Mouse (Mus musculus): Measurements from ENCODE around the gene Speg. TPM values are rescaled to one million over a fixed set of nuclear protein-coding genes. Genes with fewer than 3 reads are reported as not detected.

The Speg gene
- total and polyA plus RNA-seq, 2 experiments from 2014 or later, result 22.0 to 62.9 TPM

GRCm38 (mm10) chr1:75477264-75477965, 102.3 kb downstream of the Speg start:
- peak; percentile 86 for DNase-seq (ENCODE audit: low spot score)
- WGBS, result 7% methylated on average over 35 of the region's 35 CpGs
- 0 out of 2 replicates have a peak overlapping the region, but pooled peaks have one; percentile 19 for H3K9ac ChIP-seq (replicated peaks; ENCODE audit: low read length, poor library complexity, severe bottlenecking)
- peaks cover 42% of the 10 kb centered on the region for H3K36me3 ChIP-seq (ENCODE audit: insufficient read depth, low read length)
- H3K27me3 ChIP-seq (ENCODE audit: insufficient read depth, low read length), result no peaks in the 10 kb centered on the region
- H3K9me3 ChIP-seq (ENCODE audit: low read length), result no peaks in the 10 kb centered on the region
- peak overlapping the region; percentile 89; the same call in 1 of the 2 replicates for H3K4me3 ChIP-seq (ENCODE audit: low read depth, low read length)
- peak; percentile 85 for TF ChIP-seq CTCF (IDR thresholded peaks at IDR 0.05)
- no peak; the same call in 1 of the 2 replicates for ATAC-seq (ENCODE audit: low FRiP score)
- H3K27ac ChIP-seq (ENCODE audit: low read depth, low read length), result no peak overlapping the region
- H3K4me2 ChIP-seq (ENCODE audit: low read depth, low read length, poor library complexity, severe bottlenecking), result peak overlapping the region; percentile 85
- H3K4me1 ChIP-seq (ENCODE audit: insufficient read depth, low read length), result 0 out of 2 replicates have a peak, but pooled peaks cover 3% of the 10 kb centered on the region

GRCm38 (mm10) chr1:75477966-75478290, 102.8 kb downstream of the Speg start:
- 47% methylated on average over 3 of the region's 3 CpGs for WGBS
- no peak for TF ChIP-seq CTCF (IDR thresholded peaks at IDR 0.05)
- DNase-seq (ENCODE audit: low spot score) (no peak), ATAC-seq (ENCODE audit: low FRiP score) (no peak)
- Histone ChIP-seq H3K9ac (replicated peaks; ENCODE audit: low read length, poor library complexity, severe bottlenecking) (no peak overlapping the region), H3K4me3 (ENCODE audit: low read depth, low read length) (peak overlapping the region; percentile 89), H3K4me1 (ENCODE audit: insufficient read depth, low read length) (0 out of 2 replicates have a peak, but pooled peaks cover 3% of the 10 kb centered on the region), H3K4me2 (ENCODE audit: low read depth, low read length, poor library complexity, severe bottlenecking) (peak overlapping the region; percentile 85), H3K27ac (ENCODE audit: low read depth, low read length) (no peak overlapping the region), H3K36me3 (ENCODE audit: insufficient read depth, low read length) (peaks cover 43% of the 10 kb centered on the region), H3K9me3 (ENCODE audit: low read length) (no peaks in the 10 kb centered on the region), H3K27me3 (ENCODE audit: insufficient read depth, low read length) (no peaks in the 10 kb centered on the region)

- ATAC-seq (ENCODE audit: low FRiP score) (no peak), DNase-seq (ENCODE audit: low spot score) (no peak)
- Histone ChIP-seq H3K9ac (replicated peaks; ENCODE audit: low read length, poor library complexity, severe bottlenecking) (peak overlapping the region; percentile 88), H3K4me1 (ENCODE audit: insufficient read depth, low read length) (0 out of 2 replicates have a peak, but pooled peaks cover 3% of the 10 kb centered on the region), H3K27me3 (ENCODE audit: insufficient read depth, low read length) (no peaks in the 10 kb centered on the region), H3K27ac (ENCODE audit: low read depth, low read length) (peak overlapping the region; percentile 77), H3K9me3 (ENCODE audit: low read length) (no peaks in the 10 kb centered on the region), H3K36me3 (ENCODE audit: insufficient read depth, low read length) (peaks cover 44% of the 10 kb centered on the region), H3K4me2 (ENCODE audit: low read depth, low read length, poor library complexity, severe bottlenecking) (peak overlapping the region; percentile 85), H3K4me3 (ENCODE audit: low read depth, low read length) (peak overlapping the region; percentile 89)
- no peak for TF ChIP-seq CTCF (IDR thresholded peaks at IDR 0.05)
- 2% methylated on average over 16 of the region's 25 CpGs for WGBS
These were observed 103.4 kb downstream of the Speg start for GRCm38 (mm10) chr1:75478497-75478896.

- TF ChIP-seq CTCF (IDR thresholded peaks at IDR 0.05), result no peak
- H3K4me3 ChIP-seq (ENCODE audit: low read depth, low read length), result peak within 1 kb of the TSS; percentile 89
- DNase-seq (ENCODE audit: low spot score), result peak; percentile 98
- H3K4me1 ChIP-seq (ENCODE audit: insufficient read depth, low read length), result 0 out of 2 replicates have a peak, but pooled peaks cover 3% of the 10 kb centered on the region
- peak within 1 kb of the TSS; percentile 85 for H3K4me2 ChIP-seq (ENCODE audit: low read depth, low read length, poor library complexity, severe bottlenecking)
- under 1% methylated on average over 68 of the region's 76 CpGs for WGBS
- peak within 1 kb of the TSS; percentile 77 for H3K27ac ChIP-seq (ENCODE audit: low read depth, low read length)
- H3K9me3 ChIP-seq (ENCODE audit: low read length), result no peaks in the 10 kb centered on the region
- H3K36me3 ChIP-seq (ENCODE audit: insufficient read depth, low read length), result peaks cover 41% of the 10 kb centered on the region
- ATAC-seq (ENCODE audit: low FRiP score), result peak; percentile 90
- H3K9ac ChIP-seq (replicated peaks; ENCODE audit: low read length, poor library complexity, severe bottlenecking), result peak within 1 kb of the TSS; percentile 88
- H3K27me3 ChIP-seq (ENCODE audit: insufficient read depth, low read length), result no peaks in the 10 kb centered on the region
These were observed 104.0 kb downstream of the Speg start, which contains the start of the genes Chpf and Tmem198 for GRCm38 (mm10) chr1:75478916-75479634. TSS of gene Chpf (minus strand) at chr1:75479307. TSS of gene Tmem198 (plus strand) at chr1:75479532.

GRCm38 (mm10) chr1:75479635-75479989, 104.5 kb downstream of the Speg start:
- H3K4me1 ChIP-seq (ENCODE audit: insufficient read depth, low read length), result 0 out of 2 replicates have a peak, but pooled peaks cover 3% of the 10 kb centered on the region
- DNase-seq (ENCODE audit: low spot score), result no peak

More at GRCm38 (mm10) chr1:75479635-75479989, 104.5 kb downstream of the Speg start:
- ATAC-seq (ENCODE audit: low FRiP score), result no peak
- Histone ChIP-seq H3K4me2 (ENCODE audit: low read depth, low read length, poor library complexity, severe bottlenecking) (peak overlapping the region; percentile 85), H3K36me3 (ENCODE audit: insufficient read depth, low read length) (peaks cover 43% of the 10 kb centered on the region), H3K27ac (ENCODE audit: low read depth, low read length) (peak overlapping the region; percentile 77), H3K9me3 (ENCODE audit: low read length) (no peaks in the 10 kb centered on the region), H3K9ac (replicated peaks; ENCODE audit: low read length, poor library complexity, severe bottlenecking) (peak overlapping the region; percentile 88), H3K4me3 (ENCODE audit: low read depth, low read length) (peak overlapping the region; percentile 89), H3K27me3 (ENCODE audit: insufficient read depth, low read length) (peaks cover under 1% of the 10 kb centered on the region; the same call in 1 of the 2 replicates)
- TF ChIP-seq CTCF (IDR thresholded peaks at IDR 0.05), result no peak
- 2% methylated on average over 24 of the region's 24 CpGs for WGBS

Data from midbrain, postnatal 0 days (tissue).